9 mouse cellular contexts compared by ENCODE assay signal in the genomic region with DNA sequence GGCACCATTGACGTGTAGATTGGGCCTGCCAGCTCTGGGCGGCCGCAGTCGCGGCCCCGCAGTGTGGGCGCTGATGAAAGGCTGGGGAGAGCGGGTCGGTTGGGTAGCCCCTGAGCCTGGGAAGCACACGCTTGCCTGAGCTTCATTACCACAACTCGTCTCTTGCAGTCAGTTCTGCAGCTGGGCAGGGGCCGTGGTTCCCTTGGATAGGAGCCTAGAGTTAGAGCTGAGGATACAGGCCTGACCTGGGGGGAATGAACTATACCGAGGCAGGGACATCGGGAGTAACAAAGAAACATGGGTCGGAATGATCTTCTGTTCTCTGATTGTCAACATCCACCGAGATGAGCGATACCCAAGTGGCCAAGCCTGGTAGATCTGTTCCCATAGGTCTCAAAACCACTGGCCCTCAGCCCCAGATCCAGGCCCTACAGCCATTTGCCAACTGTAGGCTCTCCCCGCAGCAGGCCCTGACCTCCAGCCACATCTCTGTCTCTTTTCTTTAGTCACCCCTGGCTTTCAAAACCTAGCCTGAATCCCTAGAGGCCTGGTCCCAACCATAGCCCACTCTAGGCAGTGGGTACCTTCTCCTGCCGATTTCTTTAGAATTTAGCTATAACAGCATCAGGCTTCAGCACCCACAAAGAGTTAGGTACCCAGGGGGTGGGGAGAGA. TPM values are rescaled to one million over a fixed set of nuclear protein-coding genes. Genes with fewer than 3 reads are reported as not detected.
DNase-seq lines count a peak whose midpoint lies in the region; ATAC-seq and TF ChIP-seq lines count a peak whose summit lies in the region.
"Had no signal": no experiment of that assay in that cellular context is flagged by ENCODE, and none has a peak within 500 bp of the region (broad histone marks: within the 10 kb centered on the region; RNA-seq: fewer than 3 reads in every experiment).

No protein-coding gene starts in this region.

- intact Hi-C loops in gastrocnemius, adult 2 months (cut with DNase I): no loop called here

- DNase-seq in gastrocnemius, adult 2 months: no peak
- DNase-seq in gastrocnemius, postnatal 25 days: no peak
- DNase-seq in lung, embryonic 14.5 days: no peak
- DNase-seq in lung, postnatal 14 days: no peak
- DNase-seq in hindbrain, postnatal 0 days (ENCODE audit: low spot score): no peak
- no peak for DNase-seq in layer of hippocampus, adult 9-10 months (ENCODE audit: low spot score)
- no peak for DNase-seq in layer of hippocampus, adult 9-11 months
- DNase-seq: cerebellum, adult 11 months had no signal

- peaks cover 100% of the 10 kb centered on the region for H3K27me3 ChIP-seq in lung, embryonic 14.5 days (ENCODE audit: insufficient read depth, low read length)
- H3K27me3 ChIP-seq in hindbrain, postnatal 0 days (ENCODE audit: insufficient read depth, low read length): peaks cover 83% of the 10 kb centered on the region
- H3K27me3 ChIP-seq in neural tube, embryonic 13.5 days: peaks cover 96% of the 10 kb centered on the region

- no peak for ATAC-seq in lung, embryonic 14.5 days (ENCODE audit: insufficient read depth)
- no peak for ATAC-seq in hindbrain, postnatal 0 days
- ATAC-seq in neural tube, embryonic 13.5 days (ENCODE audit: low read depth): no peak

- H3K9me3 ChIP-seq in lung, embryonic 14.5 days (ENCODE audit: low read depth, low read length): no peaks in the 10 kb centered on the region
- H3K9me3 ChIP-seq in hindbrain, postnatal 0 days (ENCODE audit: low read length): no peaks in the 10 kb centered on the region
- H3K9me3 ChIP-seq in neural tube, embryonic 13.5 days: no peaks in the 10 kb centered on the region

- 7% methylated on average over 19 of the region's 19 CpGs for WGBS in lung, embryonic 14.5 days
- WGBS in hindbrain, postnatal 0 days: 17% methylated on average over 19 of the region's 19 CpGs
- WGBS in neural tube, embryonic 13.5 days: 7% methylated on average over 19 of the region's 19 CpGs

- no peak overlapping the region for H3K27ac ChIP-seq in gastrocnemius, adult 2 months
- H3K27ac ChIP-seq in lung, embryonic 14.5 days (ENCODE audit: low read depth): no peak overlapping the region
- no peak overlapping the region for H3K27ac ChIP-seq in hindbrain, postnatal 0 days
- no peak overlapping the region for H3K27ac ChIP-seq in neural tube, embryonic 13.5 days (replicated peaks)

- no peaks in the 10 kb centered on the region for H3K4me1 ChIP-seq in lung, embryonic 14.5 days (ENCODE audit: insufficient read depth)
- no peaks in the 10 kb centered on the region for H3K4me1 ChIP-seq in hindbrain, postnatal 0 days (ENCODE audit: insufficient read depth, low read length)
- H3K4me1 ChIP-seq in neural tube, embryonic 13.5 days (replicated peaks): peaks cover 63% of the 10 kb centered on the region

- H3K4me3 ChIP-seq in gastrocnemius, adult 2 months: peak overlapping the region; percentile 52
- H3K4me3 ChIP-seq in lung, embryonic 14.5 days (ENCODE audit: low read depth, low read length): 0 out of 2 replicates have a peak overlapping the region, but pooled peaks have one; percentile 10
- peak overlapping the region; percentile 8 for H3K4me3 ChIP-seq in hindbrain, postnatal 0 days (ENCODE audit: low read length)
- peak overlapping the region; percentile 8; the same call in 1 of the 2 replicates for H3K4me3 ChIP-seq in neural tube, embryonic 13.5 days

- peak overlapping the region; percentile 26 for H3K4me2 ChIP-seq in lung, embryonic 14.5 days
- H3K4me2 ChIP-seq in hindbrain, postnatal 0 days (ENCODE audit: low read depth, low read length): peak overlapping the region; percentile 31; the same call in 1 of the 2 replicates
- H3K4me2 ChIP-seq in neural tube, embryonic 13.5 days: peak overlapping the region; percentile 28

- no peak overlapping the region for H3K9ac ChIP-seq in lung, embryonic 14.5 days
- H3K9ac ChIP-seq in hindbrain, postnatal 0 days (replicated peaks; ENCODE audit: low read length): no peak overlapping the region
- H3K9ac ChIP-seq in neural tube, embryonic 13.5 days: no peak overlapping the region

- no peaks in the 10 kb centered on the region for H3K36me3 ChIP-seq in lung, embryonic 14.5 days (ENCODE audit: insufficient read depth)
- H3K36me3 ChIP-seq in hindbrain, postnatal 0 days (ENCODE audit: insufficient read depth, low read length): no peaks in the 10 kb centered on the region
- no peaks in the 10 kb centered on the region for H3K36me3 ChIP-seq in neural tube, embryonic 13.5 days

- no peak for TF ChIP-seq CTCF in gastrocnemius, adult 2 months (IDR thresholded peaks at IDR 0.05)
- TF ChIP-seq CTCF in lung, embryonic 14.5 days (IDR thresholded peaks at IDR 0.05; ENCODE audit: low read depth): no peak
- no peak for TF ChIP-seq CTCF in hindbrain, postnatal 0 days (IDR thresholded peaks at IDR 0.05; ENCODE audit: low read depth)

RNA-seq across cellular contexts. Expression of a gene that starts 1.9 kb away (rescaled TPM):
- total RNA-seq in gastrocnemius, adult 2 months (2021): under 1 TPM in 1 of 2 experiments, not detected in 1; 0.06 TPM
- not detected for total RNA-seq in gastrocnemius, postnatal 25 days (2021)
- polyA plus RNA-seq in lung, embryonic 14.5 days (2014; fragmentation: Nextera tagmentation; extraction: Ambion mirVana): 0.11 and 0.19 TPM in 2 replicates
- total RNA-seq in hindbrain, postnatal 0 days (2014; rRNA removed): 2.1 and 4.7 TPM in 2 replicates
- polyA plus RNA-seq in hindbrain, postnatal 0 days (2015; fragmentation: Nextera tagmentation; extraction: Ambion mirVana): 6.9 and 7.2 TPM in 2 replicates
- polyA plus RNA-seq in neural tube, embryonic 13.5 days (2015; fragmentation: Nextera tagmentation; extraction: Ambion mirVana): 11.6 and 13.7 TPM in 2 replicates
